Mouse (Mus musculus): ENCODE results near the gene Zfp691.

DNA sequence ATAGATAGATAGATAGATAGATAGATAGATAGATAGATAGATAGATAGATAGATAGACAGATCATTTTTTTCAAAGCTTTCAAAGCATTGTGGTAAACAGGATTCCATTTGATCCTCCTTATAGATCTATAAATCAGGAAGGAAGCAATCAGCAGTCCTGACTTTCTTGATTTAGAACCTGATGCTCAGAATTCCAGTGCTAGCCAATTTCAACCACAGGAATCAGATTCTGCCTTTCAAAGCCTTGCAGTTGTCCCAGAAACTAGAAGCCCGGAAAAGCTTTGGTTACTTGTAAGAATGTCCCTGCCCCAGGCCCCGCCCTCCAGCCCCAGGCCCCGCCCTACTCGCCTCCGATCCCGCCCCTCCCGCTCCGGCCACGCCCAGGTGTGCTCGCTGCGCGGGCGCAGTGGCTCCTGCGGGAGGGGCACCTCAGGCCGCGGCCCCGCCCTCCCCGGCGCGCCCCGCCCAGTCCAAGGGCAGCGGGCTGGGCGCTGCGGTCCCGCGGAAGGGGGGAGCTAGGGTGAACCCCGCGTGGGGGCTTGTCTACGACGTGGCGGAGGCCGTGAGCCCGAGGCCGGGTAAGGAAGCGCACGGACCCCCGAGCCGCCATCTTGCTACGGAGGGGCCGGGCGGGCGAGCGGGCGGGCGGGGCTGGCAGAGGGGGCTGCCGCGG is 21.1 kb upstream of the Zfp691 start, which contains the start of gene Svbp:
- TF ChIP-seq CTCF (IDR thresholded peaks at IDR 0.05; ENCODE audit: low read depth) = no peak
- no peak for TF ChIP-seq EP300 (IDR thresholded peaks at IDR 0.05; ENCODE audit: low read depth)

Measured in heart, postnatal 0 days (tissue).